Mouse (Mus musculus) CH12.LX (cell line): ENCODE data around the gene Aplp1.

Experiments
- BHLHE40 ChIP-seq: IDR thresholded peaks from 2 replicates; pipeline ENCODE4 v1.6.1; 2011; ENCODE audit warnings: mild to moderate bottlenecking, low read depth, low read length, improper control_type of control experiment
- CHD1 ChIP-seq: IDR thresholded peaks from 2 replicates; pipeline ENCODE4 v1.6.1; 2012; ENCODE audit warnings: low read depth, low read length, improper control_type of control experiment, inconsistent platforms
- CTCF ChIP-seq, 2 experiments: IDR thresholded peaks in 1 of 2; conservative IDR thresholded peaks in 1 of 2; 2 replicates each; pipeline ENCODE4 v1.5.1; 2011 to 2012; ENCODE audit warnings: low read depth in 2 of 2, low read length in 2 of 2, improper control_type of control experiment in 1 of 2, inconsistent platforms in 1 of 2, mild to moderate bottlenecking in 1 of 2, moderate library complexity in 1 of 2
- ELF1 ChIP-seq: IDR thresholded peaks from 2 replicates; pipeline ENCODE4 v1.6.1; 2014; ENCODE audit warnings: low read depth, mild to moderate bottlenecking, inconsistent platforms, low read length, improper control_type of control experiment
- EP300 ChIP-seq: IDR thresholded peaks from 2 replicates; pipeline ENCODE4 v1.6.1; 2011; ENCODE audit warnings: low read length, improper control_type of control experiment
- HCFC1 ChIP-seq: IDR thresholded peaks from 2 replicates; pipeline ENCODE4 v1.6.1; 2012; ENCODE audit warnings: low read depth, mild to moderate bottlenecking, inconsistent platforms, low read length, improper control_type of control experiment
- POLR2A ChIP-seq: IDR thresholded peaks from 2 replicates; pipeline ENCODE4 v1.6.1; 2011; ENCODE audit warnings: low read depth, mild to moderate bottlenecking, improper control_type of control experiment, low read length
- RCOR1 ChIP-seq: conservative IDR thresholded peaks from 2 replicates; pipeline ENCODE4 v1.6.1; 2012; ENCODE audit warnings: low read depth, mild to moderate bottlenecking, inconsistent platforms, low read length, improper control_type of control experiment
- USF1 ChIP-seq: IDR thresholded peaks from 2 replicates; pipeline ENCODE4 v1.6.1; 2014; ENCODE audit warnings: low read depth, mild to moderate bottlenecking, inconsistent platforms, low read length, improper control_type of control experiment
- ZC3H11A ChIP-seq: IDR thresholded peaks from 2 replicates; pipeline ENCODE4 v1.6.1; 2012; ENCODE audit warnings: low read depth, mild to moderate bottlenecking, inconsistent platforms, low read length, improper control_type of control experiment
- ZKSCAN1 ChIP-seq: IDR thresholded peaks from 2 replicates; pipeline ENCODE4 v1.6.1; 2012; ENCODE audit warnings: low read depth, inconsistent platforms, low read length, improper control_type of control experiment, borderline replicate concordance

DNA sequence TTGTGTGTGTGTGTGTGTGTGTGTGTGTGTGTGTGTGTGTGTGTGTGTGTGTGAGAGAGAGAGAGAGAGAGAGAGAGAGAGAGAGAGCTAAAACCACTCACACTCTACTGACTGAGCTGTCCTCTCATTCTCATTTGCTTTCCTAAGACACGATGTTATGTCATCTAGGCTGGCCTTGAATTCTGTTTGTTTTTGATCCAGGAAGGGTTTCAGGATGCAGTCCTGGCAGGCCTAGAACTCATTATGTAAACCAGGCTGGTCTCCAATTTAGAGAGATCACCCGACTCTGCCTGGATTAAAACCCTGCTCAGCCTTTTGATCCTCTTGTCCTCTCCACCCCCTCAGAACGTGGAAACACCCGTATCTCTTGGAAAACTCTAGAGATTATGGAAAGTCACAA is 18.7 kb upstream of the Aplp1 start:
- TF ChIP-seq HCFC1 (no peak), CTCF (conservative IDR thresholded peaks at IDR 0.05 in 1 of 2, IDR thresholded peaks at IDR 0.05 in 1 of 2; ENCODE audit: low read depth in 2 of 2, low read length in 2 of 2) (no peak), ZC3H11A (no peak), RCOR1 (no peak), EP300 (no peak), POLR2A (no peak), CHD1 (no peak), BHLHE40 (no peak), ZKSCAN1 (no peak), USF1 (no peak), ELF1 (no peak)
